Mouse (Mus musculus): ENCODE data around the gene Tubb4a.

Gene Tubb4a

DNA sequence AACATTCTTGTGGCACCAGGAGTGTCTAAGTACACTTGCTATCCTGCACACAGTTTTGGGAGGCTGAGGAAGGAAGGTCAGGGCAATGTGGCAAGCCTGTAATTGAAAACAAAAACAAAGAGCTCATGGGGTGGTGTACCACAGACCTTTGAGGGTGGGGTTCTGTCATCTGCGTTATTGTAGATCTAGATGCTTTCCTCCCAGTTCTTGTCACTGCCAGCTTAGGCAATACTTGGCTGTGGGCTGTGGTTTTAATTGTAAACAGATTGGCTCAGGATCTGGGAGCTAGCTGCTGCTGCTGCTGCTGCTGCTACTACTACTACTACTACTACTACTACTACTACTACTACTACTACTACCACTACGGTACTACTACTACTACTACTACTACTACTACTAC, 14.7 kb upstream of the Tubb4a start:
- no peak for DNase-seq (ENCODE audit: low spot score)

- DNase-seq (ENCODE audit: low spot score) = no peak
Observed at GRCm38 (mm10) chr17:57099629-57100325, 12.2 kb upstream of the Tubb4a start.

- DNase-seq (ENCODE audit: low spot score) = no peak
Observed at GRCm38 (mm10) chr17:57098321-57098720, 10.7 kb upstream of the Tubb4a start.

DNA sequence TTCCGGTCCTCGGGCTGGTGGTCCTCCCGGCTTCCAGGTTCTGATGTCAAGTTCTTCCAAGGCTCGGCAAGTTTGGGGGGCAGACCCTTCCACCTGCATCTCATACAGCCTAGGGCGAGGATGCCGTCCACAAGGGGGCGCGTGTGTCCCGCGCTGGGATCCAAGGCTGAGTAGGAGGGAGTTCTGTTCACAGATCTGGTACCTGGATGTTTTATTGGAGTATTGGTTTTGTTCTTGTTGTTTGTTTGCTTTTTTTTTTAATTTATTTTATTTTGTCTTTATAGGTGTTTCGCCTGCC, 9.0 kb upstream of the Tubb4a start:
- DNase-seq (ENCODE audit: low spot score) = peak; percentile 60

GRCm38 (mm10) chr17:57095855-57096622, 8.5 kb upstream of the Tubb4a start:
- DNase-seq (ENCODE audit: low spot score) = no peak

DNA sequence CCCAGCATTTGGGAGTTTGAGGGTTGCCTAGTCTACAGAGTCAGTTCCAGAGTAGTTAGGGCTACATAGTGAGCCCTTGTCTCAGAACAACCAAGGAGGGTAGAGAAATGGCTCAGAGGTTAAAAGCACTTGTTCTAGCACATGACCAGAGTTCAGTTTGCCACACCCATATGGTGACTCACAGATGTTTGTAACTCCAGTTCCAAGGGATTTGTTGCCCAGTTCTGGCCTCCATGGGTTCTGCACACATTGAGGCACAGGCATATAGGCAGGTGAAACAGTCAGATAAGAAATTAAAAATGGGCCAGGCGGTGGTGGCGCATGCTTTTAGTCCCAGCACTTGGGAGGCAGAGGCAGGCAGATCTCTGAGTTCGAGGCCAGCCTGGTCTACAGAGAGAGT, 6.6 kb upstream of the Tubb4a start:
- DNase-seq (ENCODE audit: low spot score) = no peak

DNA sequence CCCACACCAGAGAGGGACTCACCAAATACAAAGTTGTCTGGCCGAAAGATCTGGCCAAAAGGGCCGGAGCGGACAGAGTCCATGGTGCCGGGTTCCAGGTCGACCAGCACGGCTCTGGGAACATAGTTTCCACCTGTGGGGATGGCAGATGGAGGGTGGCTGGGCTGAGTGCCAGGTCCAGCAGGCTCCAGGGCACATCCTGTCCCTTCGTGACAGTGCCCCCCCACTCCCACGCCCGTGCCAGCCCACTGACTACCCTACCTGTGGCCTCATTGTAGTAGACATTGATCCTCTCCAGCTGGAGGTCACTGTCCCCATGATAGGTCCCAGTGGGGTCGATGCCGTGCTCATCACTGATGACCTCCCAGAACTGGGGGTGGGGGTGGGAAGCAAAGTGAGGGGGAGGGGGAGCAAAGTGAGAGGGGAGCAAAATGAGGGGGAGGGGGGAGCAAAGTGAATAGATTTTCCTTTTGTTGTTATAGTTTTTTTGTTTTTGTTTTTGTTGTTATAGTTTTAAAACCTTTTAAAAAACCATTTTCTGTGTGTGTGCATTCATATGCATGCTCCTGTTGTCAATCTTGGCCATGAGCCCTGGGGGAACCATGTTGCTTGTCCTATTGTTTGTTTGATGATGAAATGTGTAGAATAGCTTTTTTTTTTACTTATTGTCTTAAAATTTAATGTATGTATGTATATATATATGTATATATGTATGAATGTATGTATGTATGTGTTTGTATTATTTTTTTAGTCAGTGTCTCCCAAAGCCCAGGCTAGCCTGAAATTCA, 1.4 kb downstream of the Tubb4a start:
- no peak for DNase-seq (ENCODE audit: low spot score)

- DNase-seq (ENCODE audit: low spot score) = no peak
Observed at GRCm38 (mm10) chr17:57082481-57082880, 5.1 kb downstream of the Tubb4a start.

DNA sequence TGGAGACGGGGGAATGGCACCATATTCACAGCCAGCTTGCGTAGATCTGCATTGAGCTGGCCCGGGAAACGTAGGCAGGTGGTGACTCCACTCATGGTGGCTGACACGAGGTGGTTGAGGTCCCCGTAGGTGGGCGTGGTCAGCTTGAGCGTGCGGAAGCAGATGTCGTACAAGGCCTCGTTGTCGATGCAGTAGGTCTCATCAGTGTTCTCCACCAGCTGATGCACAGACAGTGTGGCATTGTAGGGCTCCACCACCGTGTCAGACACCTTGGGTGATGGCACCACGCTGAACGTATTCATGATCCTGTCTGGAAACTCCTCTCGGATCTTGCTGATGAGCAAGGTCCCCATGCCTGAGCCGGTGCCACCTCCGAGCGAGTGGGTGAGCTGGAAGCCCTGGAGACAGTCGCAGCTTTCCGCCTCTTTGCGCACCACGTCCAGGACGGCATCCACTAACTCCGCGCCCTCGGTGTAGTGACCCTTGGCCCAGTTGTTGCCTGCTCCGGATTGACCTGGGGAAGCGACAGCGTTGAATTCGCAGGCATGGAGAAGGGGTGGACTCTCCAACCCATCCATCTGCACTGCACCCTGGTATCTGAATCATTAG, 6.2 kb downstream of the Tubb4a start:
- DNase-seq (ENCODE audit: low spot score) = no peak

GRCm38 (mm10) chr17:57079919-57080318, 7.7 kb downstream of the Tubb4a start:
- DNase-seq (ENCODE audit: low spot score) = no peak

DNA sequence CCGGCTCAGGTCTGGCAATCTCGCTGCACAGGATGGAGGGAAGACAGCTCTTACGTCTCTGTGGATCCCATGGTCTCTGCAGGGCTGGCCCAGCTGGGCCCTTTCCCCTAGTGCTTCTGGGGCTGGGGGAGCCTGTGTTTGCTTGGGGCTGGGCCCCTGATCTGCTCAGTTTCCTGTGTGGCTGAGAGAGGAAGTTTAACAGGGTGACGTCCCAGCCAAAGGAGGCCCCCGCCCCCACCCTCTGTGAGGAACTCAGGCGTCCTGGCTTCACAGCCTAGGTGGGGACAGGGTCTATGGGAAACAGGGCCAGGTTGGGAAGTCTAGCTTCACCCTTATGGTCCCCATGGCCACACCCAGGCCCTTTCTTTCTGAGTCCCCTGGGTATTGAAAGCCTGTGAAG, 9.2 kb downstream of the Tubb4a start, which contains the start of gene Dennd1c:
TSS of gene Dennd1c (minus strand) at position 179 of the 400 bp plus-strand sequence.
- DNase-seq (ENCODE audit: low spot score) = no peak

- no peak for DNase-seq (ENCODE audit: low spot score)
Observed at GRCm38 (mm10) chr17:57076916-57077315, 10.7 kb downstream of the Tubb4a start.

GRCm38 (mm10) chr17:57070699-57071098, 16.9 kb downstream of the Tubb4a start:
- DNase-seq (ENCODE audit: low spot score) = no peak

DNA sequence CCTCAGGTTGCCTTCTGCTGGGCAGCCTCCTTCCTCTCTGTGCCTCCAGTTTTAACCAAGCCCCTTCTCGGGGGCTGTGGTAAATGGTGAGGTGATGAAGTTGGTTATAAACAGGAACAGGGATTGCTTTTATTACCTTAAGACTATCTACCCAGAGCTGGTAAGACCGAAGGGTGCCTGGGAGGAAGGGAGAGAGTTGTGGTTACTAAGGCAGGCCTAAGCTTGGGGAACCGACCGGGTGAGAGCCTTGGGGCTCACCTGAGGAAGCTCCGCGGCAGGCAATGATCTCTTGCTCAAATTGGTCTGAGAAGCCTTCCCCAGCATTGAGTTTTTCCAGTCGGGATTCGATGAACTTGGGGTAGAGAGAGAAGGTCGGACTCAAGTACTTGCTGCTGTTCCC, 17.3 kb downstream of the Tubb4a start:
- no peak for DNase-seq (ENCODE audit: low spot score)

- DNase-seq (ENCODE audit: low spot score) = no peak
Observed at GRCm38 (mm10) chr17:57066908-57067307, 20.7 kb downstream of the Tubb4a start.

DNA sequence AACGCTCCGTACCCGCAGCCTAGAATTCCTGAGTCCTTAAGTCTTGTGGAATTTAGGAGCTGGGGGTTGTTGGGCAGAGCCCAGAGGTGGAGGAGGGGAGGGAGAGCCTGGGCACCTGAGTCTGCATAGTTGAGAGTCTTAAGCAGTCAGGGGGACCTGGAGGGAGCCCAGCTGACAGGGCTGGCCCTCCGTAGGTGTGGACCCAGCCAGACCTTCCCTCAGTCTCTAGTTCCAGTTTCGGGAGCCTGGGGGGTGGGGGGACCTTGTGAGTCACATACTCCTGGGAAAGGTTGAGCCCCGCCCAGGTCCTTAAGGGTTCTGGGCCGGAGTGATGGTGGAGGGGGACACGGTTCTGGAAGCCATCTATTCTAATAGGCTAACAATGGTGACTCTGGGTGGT, 24.6 kb downstream of the Tubb4a start:
- no peak for DNase-seq (ENCODE audit: low spot score)

DNA sequence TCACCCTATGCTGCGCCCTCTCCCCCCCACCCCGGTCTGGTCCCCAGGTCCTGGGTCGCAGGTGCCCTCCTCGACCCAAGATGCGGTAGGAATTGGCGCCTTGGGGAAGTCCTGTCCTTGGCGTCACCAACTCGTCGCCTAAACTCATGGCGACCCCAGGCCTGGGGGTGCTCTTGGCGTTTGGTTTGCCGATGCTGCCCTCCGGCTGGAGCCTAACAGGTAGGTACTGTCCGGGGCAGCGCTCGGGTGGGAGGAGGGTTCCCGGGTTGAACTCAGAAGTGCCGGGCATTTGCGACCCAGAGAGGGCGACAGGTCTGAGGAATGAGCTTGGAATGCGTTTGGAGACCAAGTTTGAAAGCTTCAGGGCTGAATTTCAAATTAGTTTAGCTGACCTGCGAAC, 25.0 kb downstream of the Tubb4a start:
- DNase-seq (ENCODE audit: low spot score) = no peak

DNA sequence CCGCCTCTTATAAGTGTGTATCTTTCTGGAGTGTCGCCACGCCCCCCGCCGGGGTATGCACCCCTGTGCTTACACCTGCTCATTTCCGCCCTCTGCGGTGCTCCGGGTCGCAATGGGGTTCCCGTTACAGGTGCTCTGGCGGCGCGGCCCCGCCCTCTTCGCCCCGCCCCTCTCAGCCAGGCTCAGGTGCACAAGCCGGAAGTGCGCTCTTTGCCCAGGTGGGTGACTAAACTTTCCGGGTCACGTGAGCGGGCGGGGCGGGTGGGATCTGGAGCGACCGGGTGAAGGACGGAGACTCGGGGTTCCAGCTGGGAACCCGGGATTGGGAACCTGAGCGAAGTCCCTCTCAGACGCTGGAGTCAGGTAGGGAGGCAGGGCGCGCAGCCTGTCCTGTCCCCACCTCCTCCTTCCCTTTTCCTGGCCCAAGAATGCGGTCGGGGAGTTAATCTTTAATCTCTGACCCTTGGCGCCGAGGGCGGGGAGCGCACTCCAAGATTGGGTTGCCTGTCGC, 25.5 kb downstream of the Tubb4a start:
- no peak for DNase-seq (ENCODE audit: low spot score)

GRCm38 (mm10) chr17:57061069-57061468, 26.5 kb downstream of the Tubb4a start:
- no peak for DNase-seq (ENCODE audit: low spot score)

- peak; percentile 79 for DNase-seq (ENCODE audit: low spot score)
Observed at GRCm38 (mm10) chr17:57060231-57060801, 27.3 kb downstream of the Tubb4a start.

- no peak for DNase-seq (ENCODE audit: low spot score)
Observed at GRCm38 (mm10) chr17:57059486-57059977, 28.1 kb downstream of the Tubb4a start, which contains the start of gene Slc25a23. Gene Slc25a23, minus strand, starts transcription at chr17:57059863.

Data from urinary bladder, postnatal 10 days (tissue).